Mouse (Mus musculus) embryonic facial prominence, embryonic 10.5 days (tissue): ENCODE measurements at regions not wholly inside any gene's neighbourhood (a gene's known extent, or its start where the extent isn't known, plus 50 kb on each side); places are given as distances from the start of the nearest gene placed in this dataset.
A peak's percentile ranks its signal among the peaks of the same experiment; 100 is the strongest.
"Not testable (repeated sequence)": the region's sequence is repeated elsewhere in the genome, so short reads cannot be mapped to it uniquely, and the experiment has no call there.

Experiments used
- DNase-seq: peaks from one replicate; pipeline ENCODE4 v3.0.0-alpha.2; 2017; ENCODE audit warnings: low spot score
- H3K27ac ChIP-seq: fragments of 300-500 bp; sonication (generic); replicated peaks from 2 replicates; pipeline ENCODE4 v1.5.1; 2016; ENCODE audit warnings: mild to moderate bottlenecking
- H3K27me3 ChIP-seq: fragments of 300-500 bp; sonication (generic); replicated peaks from 2 replicates; pipeline ENCODE4 v1.6.1; 2016; ENCODE audit warnings: low read depth, mild to moderate bottlenecking; ENCODE audit not compliant: poor library complexity, severe bottlenecking
- H3K36me3 ChIP-seq: fragments of 300-500 bp; sonication (generic); replicated peaks from 2 replicates; pipeline ENCODE4 v1.6.1; 2016; ENCODE audit warnings: mild to moderate bottlenecking, moderate library complexity
- H3K4me1 ChIP-seq: fragments of 300-500 bp; sonication (generic); 2 replicates; pipeline ENCODE4 v1.6.1; 2016
- H3K4me3 ChIP-seq: fragments of 300-500 bp; sonication (generic); 2 replicates; pipeline ENCODE4 v1.5.1; 2016; ENCODE audit warnings: mild to moderate bottlenecking, moderate library complexity
- H3K9me3 ChIP-seq: fragments of 300-500 bp; sonication (generic); 2 replicates; pipeline ENCODE4 v1.6.1; 2016; ENCODE audit warnings: mild to moderate bottlenecking
- WGBS: fragments of 180-500 bp; shearing (Covaris S2); methylation state at CpG from one replicate; pipeline ENCODE4 v1.1.7; 2016; 5-methylcytosine and 5-hydroxymethylcytosine counted together

DNA sequence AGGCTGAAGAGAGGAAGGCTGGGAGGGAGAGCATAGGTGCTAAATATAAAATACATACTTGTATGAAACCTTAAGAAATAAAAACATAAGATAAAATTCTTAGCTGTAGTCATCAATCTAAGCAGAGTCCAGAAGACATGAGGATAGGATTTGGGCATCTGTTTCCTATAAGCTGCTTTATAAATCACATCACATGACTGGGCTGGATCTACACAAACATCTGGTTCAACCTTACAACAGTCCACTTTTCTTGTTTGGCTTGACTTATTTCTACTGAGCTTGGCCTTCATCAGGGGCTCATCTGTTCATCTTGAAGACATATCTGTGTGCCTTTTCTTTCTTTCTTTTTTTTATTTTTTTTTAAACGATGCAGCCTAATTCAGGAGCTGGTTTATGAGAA is 338.9 kb upstream of the Nrsn1 start:
- Histone ChIP-seq H3K4me1 (peaks cover 7% of the 10 kb centered on the region), H3K27ac (no peak overlapping the region), H3K36me3 (no peaks in the 10 kb centered on the region), H3K4me3 (no peak overlapping the region), H3K9me3 (no peaks in the 10 kb centered on the region), H3K27me3 (no peaks in the 10 kb centered on the region)
- no peak for DNase-seq
- whole genome bisulfite sequencing = 49% methylated on average over 1 of the region's 1 CpGs

- DNase-seq = not testable (repeated sequence)
Measured at GRCm38 (mm10) chr13:25601351-25601750, 331.0 kb upstream of the Nrsn1 start.

GRCm38 (mm10) chr13:25594629-25595028 is 324.3 kb upstream of the Nrsn1 start:
- Histone ChIP-seq H3K4me1 (no peaks in the 10 kb centered on the region), H3K36me3 (no peaks in the 10 kb centered on the region), H3K27ac (no peak overlapping the region), H3K4me3 (no peak overlapping the region), H3K9me3 (no peaks in the 10 kb centered on the region), H3K27me3 (no peaks in the 10 kb centered on the region)
- 92% methylated on average over 3 of the region's 3 CpGs for WGBS
- no peak for DNase-seq

More at GRCm38 (mm10) chr13:25601351-25601750, 331.0 kb upstream of the Nrsn1 start:
- H3K27ac ChIP-seq, H3K4me1 ChIP-seq, H3K9me3 ChIP-seq, H3K4me3 ChIP-seq, H3K36me3 ChIP-seq, H3K27me3 ChIP-seq: not testable (repeated sequence)

DNA sequence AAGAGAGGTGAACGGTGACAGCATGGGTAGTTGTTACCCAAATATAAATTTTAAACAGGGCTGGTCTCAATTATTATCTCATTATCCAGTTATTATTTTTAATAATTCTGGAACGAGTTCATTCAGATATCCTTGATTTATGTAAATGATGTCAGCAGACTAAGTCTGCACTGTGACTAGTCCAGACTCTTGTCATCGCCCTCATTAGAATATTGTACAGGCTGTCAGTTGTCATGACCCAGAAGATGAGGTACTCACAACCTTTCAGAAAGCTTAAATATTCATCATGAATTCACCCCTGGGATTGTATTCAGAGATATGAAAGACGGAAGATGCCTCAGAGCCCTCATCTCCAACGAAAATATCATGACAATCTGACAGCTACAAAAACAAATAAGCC is 300.3 kb upstream of the Nrsn1 start:
- Histone ChIP-seq H3K4me3 (no peak overlapping the region), H3K36me3 (no peaks in the 10 kb centered on the region), H3K27me3 (no peaks in the 10 kb centered on the region), H3K27ac (no peak overlapping the region), H3K4me1 (no peaks in the 10 kb centered on the region), H3K9me3 (no peaks in the 10 kb centered on the region)
- 83% methylated on average over 5 of the region's 5 CpGs for WGBS
- no peak for DNase-seq

DNA sequence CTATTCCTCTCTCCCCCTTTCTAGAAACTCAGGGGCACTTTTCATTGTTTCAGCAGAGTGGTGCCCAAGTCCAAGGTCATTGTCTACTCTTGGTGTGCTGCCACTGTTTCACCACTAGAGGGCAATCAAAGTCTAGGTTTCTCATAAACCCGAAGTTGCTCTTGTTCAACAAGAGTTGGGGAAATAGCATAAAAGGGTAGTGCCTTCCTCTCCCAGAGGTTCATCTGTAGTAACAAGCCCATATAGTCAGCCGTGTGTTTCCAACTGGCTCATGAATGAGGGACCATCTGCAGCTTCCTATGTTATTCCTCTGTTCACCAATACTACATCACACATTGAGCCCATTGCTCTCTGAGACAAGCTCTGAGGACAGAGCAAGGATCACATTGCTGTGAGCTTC is 292.4 kb upstream of the Nrsn1 start:
- no peaks in the 10 kb centered on the region for H3K27me3 ChIP-seq
- peak overlapping the region; percentile 72 for H3K27ac ChIP-seq
- WGBS = 13% methylated on average over 2 of the region's 2 CpGs

DNA sequence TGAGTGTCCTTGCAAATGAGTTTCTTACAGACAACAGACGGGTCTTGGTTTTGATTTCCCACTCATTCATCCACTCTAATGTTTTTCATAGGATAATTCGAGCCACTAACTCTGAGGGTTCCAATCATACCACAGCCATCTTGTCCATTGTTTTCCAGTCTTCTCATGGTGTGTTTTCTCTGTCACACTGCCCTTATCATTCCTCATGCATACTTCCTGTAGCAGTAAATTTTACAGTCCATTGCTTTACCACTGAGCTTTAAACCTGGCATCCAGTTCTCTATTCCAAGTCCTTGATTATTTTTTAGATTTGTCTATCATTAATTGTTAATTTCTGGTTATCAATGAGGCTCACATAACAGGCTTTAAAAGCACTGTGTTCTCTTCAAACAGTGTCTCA is 290.0 kb upstream of the Nrsn1 start:
- Histone ChIP-seq H3K36me3 (no peaks in the 10 kb centered on the region), H3K9me3 (no peaks in the 10 kb centered on the region), H3K4me3 (no peak overlapping the region), H3K27ac (no peak overlapping the region), H3K27me3 (no peaks in the 10 kb centered on the region), H3K4me1 (peaks cover 4% of the 10 kb centered on the region)
- no peak for DNase-seq
- 64% methylated on average over 2 of the region's 2 CpGs for WGBS

More for the DNA sequence above, 292.4 kb upstream of the Nrsn1 start:
- DNase-seq = peak; percentile 59
- H3K36me3 ChIP-seq = no peaks in the 10 kb centered on the region
- no peak overlapping the region for H3K4me3 ChIP-seq
- peaks cover 4% of the 10 kb centered on the region for H3K4me1 ChIP-seq
- H3K9me3 ChIP-seq = no peaks in the 10 kb centered on the region

DNA sequence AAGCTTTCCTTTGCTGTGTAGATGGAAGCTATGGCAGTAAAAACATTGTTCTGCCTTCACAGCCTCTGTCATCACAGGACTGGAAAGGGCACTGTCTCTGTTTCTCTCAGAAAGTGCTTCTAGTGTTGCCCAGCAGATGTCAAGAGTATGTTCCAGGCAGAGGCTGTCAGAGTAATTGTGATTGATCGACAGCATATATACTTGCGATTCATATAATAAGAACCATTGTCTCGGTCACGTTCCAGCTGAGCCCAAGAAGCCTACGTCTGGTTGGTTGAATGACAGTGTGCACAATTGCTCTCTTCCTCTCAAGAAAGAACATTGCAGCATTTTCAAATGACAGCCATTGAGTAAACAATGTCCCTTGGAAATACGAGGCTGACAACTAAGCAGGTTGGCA is 284.7 kb upstream of the Nrsn1 start:
- WGBS = 63% methylated on average over 6 of the region's 6 CpGs
- Histone ChIP-seq H3K9me3 (no peaks in the 10 kb centered on the region), H3K4me1 (peaks cover 6% of the 10 kb centered on the region), H3K36me3 (no peaks in the 10 kb centered on the region), H3K4me3 (no peak overlapping the region), H3K27me3 (no peaks in the 10 kb centered on the region), H3K27ac (no peak overlapping the region)
- no peak for DNase-seq

GRCm38 (mm10) chr13:25548551-25548950 is 278.2 kb upstream of the Nrsn1 start:
- no peak overlapping the region for H3K27ac ChIP-seq
- no peak for DNase-seq
- H3K27me3 ChIP-seq = no peaks in the 10 kb centered on the region
- no peaks in the 10 kb centered on the region; the same call in 1 of the 2 replicates for H3K4me1 ChIP-seq
- 90% methylated on average over 9 of the region's 9 CpGs for WGBS
- H3K4me3 ChIP-seq = no peak overlapping the region
- 0 out of 2 replicates have a peak, but pooled peaks cover 3% of the 10 kb centered on the region for H3K9me3 ChIP-seq
- H3K36me3 ChIP-seq = no peaks in the 10 kb centered on the region

GRCm38 (mm10) chr13:25547150-25548145 is 277.1 kb upstream of the Nrsn1 start:
- Histone ChIP-seq H3K27me3 (no peaks in the 10 kb centered on the region), H3K36me3 (no peaks in the 10 kb centered on the region), H3K4me1 (no peaks in the 10 kb centered on the region; the same call in 1 of the 2 replicates), H3K4me3 (no peak overlapping the region), H3K27ac (no peak overlapping the region), H3K9me3 (0 out of 2 replicates have a peak, but pooled peaks cover 3% of the 10 kb centered on the region)
- WGBS = 83% methylated on average over 12 of the region's 12 CpGs
- DNase-seq = no peak

DNA sequence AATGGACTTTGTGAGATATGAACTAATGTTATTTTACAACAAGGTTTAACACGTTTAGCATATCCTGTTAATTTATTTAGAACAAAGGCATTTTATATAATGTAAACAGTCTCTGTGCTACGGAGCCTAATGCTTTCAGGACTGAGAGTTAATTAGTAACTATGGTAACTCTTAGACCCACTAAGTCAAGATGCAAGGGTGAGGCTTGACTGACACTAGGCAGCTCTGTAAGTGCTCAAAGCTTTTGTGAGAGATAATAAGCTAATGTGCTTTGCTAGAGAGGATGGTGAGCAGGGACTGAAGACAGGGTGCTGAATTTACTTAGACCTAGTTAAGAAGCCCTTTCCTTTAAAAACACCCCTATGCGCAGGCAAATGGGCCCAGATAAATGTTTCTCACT is 253.8 kb upstream of the Nrsn1 start:
- Histone ChIP-seq H3K9me3 (peaks cover 4% of the 10 kb centered on the region; the same call in 1 of the 2 replicates), H3K36me3 (no peaks in the 10 kb centered on the region), H3K27ac (no peak overlapping the region), H3K4me3 (no peak overlapping the region), H3K27me3 (no peaks in the 10 kb centered on the region), H3K4me1 (no peaks in the 10 kb centered on the region)
- DNase-seq = no peak
- WGBS = 50% methylated on average over 3 of the region's 3 CpGs

DNA sequence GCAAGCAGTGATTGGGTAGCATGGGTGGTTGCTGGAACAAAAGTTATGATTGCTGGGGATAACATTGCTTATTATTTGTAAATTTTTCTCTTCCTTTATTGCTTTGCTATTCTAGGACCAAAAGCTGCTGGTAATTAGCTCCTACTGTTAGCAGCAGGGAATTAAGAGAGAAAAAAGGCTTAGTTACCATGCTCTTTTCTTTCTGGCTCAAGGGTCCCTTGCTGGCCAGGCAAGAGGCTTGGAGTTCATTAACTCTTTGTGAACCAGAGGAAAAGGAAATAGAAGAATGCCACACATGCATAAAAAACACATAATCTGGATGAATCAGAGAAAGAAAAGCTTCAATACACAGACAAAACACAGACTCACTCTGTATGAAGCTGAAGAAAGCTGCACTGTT is 237.1 kb upstream of the Nrsn1 start:
- H3K36me3 ChIP-seq = no peaks in the 10 kb centered on the region
- H3K4me1 ChIP-seq = peaks cover 6% of the 10 kb centered on the region; the same call in 1 of the 2 replicates
- H3K27ac ChIP-seq = no peak overlapping the region
- H3K27me3 ChIP-seq = no peaks in the 10 kb centered on the region
- no peak for DNase-seq
- no peak overlapping the region for H3K4me3 ChIP-seq
- no peaks in the 10 kb centered on the region for H3K9me3 ChIP-seq

DNA sequence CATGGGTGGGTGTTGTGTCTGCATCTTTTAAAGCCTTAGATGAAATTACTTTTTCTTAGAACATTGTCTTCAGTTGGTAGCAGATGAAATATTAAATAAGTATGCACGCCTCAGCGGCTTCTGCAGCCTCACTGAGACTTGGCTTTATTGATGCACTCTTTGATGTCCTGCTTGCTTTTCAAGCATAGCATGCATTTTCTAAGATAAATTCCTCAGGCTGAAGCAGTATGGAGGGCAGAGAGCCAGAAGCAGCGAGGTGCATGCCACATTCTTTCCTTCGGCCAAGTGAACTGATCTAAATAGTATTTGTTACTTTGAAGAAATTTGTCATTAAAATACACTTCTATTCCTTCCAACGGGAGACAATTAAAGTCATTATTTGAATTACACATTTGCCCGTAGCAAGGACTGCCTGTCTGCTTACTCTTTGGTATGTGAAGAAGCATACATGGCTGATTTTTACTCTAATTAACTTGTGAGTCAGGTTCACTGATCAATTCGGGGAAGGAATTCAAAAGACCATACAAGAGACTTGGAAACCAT is 224.3 kb upstream of the Nrsn1 start:
- no peaks in the 10 kb centered on the region for H3K27me3 ChIP-seq
- H3K4me1 ChIP-seq = no peaks in the 10 kb centered on the region
- H3K4me3 ChIP-seq = no peak overlapping the region
- 70% methylated on average over 7 of the region's 7 CpGs for WGBS
- H3K36me3 ChIP-seq = no peaks in the 10 kb centered on the region
- DNase-seq = no peak
- no peak overlapping the region for H3K27ac ChIP-seq
- no peaks in the 10 kb centered on the region for H3K9me3 ChIP-seq

DNA sequence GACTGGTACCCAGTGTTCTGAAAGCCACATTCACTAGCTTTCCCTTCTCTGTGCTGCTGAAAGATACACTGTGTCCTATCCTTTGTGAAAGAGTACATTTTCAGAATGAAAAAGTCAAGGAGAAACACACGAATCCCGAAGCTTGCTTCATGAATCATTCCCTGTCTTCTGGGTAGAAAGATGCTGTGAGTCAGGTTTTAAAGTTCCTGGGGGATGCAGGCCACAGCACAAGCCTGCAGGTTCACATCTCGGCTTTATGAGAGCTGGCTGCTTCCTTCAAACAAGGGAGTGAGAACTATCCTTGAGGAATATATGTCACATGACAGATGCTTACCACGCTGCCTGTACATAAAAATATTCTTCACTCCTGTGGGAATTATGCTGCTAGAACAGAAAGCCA is 219.7 kb upstream of the Nrsn1 start:
- Histone ChIP-seq H3K27ac (no peak overlapping the region), H3K9me3 (no peaks in the 10 kb centered on the region), H3K36me3 (no peaks in the 10 kb centered on the region), H3K27me3 (no peaks in the 10 kb centered on the region), H3K4me3 (no peak overlapping the region), H3K4me1 (no peaks in the 10 kb centered on the region)
- 77% methylated on average over 4 of the region's 4 CpGs for WGBS
- DNase-seq = no peak
